Mouse (Mus musculus) E14TG2a.4 (cell line): ENCODE measurements around the gene Adprh.

ENCODE experiments used
- CTCF ChIP-seq: conservative IDR thresholded peaks from 2 replicates; pipeline ENCODE4 v1.5.1; 2014; ENCODE audit warnings: low read length
- NANOG ChIP-seq: IDR thresholded peaks from 2 replicates; pipeline ENCODE4 v1.6.1; 2014; ENCODE audit warnings: borderline replicate concordance, low read length, mixed read lengths

DNA sequence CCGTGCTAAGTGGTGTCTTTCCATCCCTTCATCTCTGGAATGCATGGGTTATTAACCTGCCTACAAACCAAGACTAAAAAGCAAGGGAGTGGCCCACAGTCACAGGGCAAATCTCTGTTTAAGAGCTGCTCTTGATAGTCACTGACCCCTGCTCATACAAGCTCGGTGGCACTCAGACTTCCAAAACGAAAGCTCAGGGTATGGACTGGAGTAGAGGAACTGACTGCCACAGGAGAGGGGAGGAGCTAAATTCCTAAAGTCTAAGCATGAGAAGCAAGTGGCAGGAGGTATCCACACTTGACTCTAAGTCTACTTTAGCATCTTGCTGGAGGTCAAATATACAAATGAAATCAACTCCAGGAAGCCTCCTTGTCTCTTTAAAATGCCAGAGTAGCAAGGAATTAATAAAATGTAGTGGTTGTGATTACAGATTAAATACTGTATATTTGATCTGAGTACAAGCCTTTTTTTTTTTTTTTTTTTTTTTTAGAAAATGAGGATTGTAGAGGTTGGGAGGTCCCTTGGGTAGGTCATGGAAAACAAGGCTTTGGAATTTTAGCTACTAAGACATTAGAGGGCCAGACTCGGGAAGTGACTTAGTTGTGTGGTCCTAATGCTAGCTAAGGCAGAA is 23.3 kb upstream of the Adprh start:
- TF ChIP-seq CTCF (no peak), NANOG (no peak)
